Mouse (Mus musculus) erythroblast, embryonic 14.5 days (primary cell): ENCODE measurements at regions not wholly inside any gene's neighbourhood (a gene's known extent, or its start where the extent isn't known, plus 50 kb on each side); places are given as distances from the start of the nearest gene placed in this dataset.

ENCODE experiments used
- H3K27me3 ChIP-seq: 2 replicates; pipeline ENCODE4 v1.6.1; 2012; ENCODE audit warnings: inconsistent platforms; ENCODE audit not compliant: control insufficient read depth
- H3K36me3 ChIP-seq: 2 replicates; pipeline ENCODE4 v1.6.1; 2012; ENCODE audit warnings: mild to moderate bottlenecking, inconsistent platforms; ENCODE audit not compliant: control insufficient read depth
- H3K4me1 ChIP-seq: 2 replicates; pipeline ENCODE4 v1.6.1; 2012; ENCODE audit warnings: inconsistent platforms; ENCODE audit not compliant: control insufficient read depth
- H3K4me3 ChIP-seq: replicated peaks from 2 replicates; pipeline ENCODE3; 2012; ENCODE audit warnings: moderate library complexity, mild to moderate bottlenecking, inconsistent platforms
- H3K9me3 ChIP-seq: 2 replicates; pipeline ENCODE4 v1.6.1; 2012; ENCODE audit warnings: low read length, inconsistent platforms, mixed read lengths; ENCODE audit not compliant: control insufficient read depth
- GATA1 ChIP-seq: IDR thresholded peaks from 2 replicates; pipeline ENCODE4 v1.6.1; 2012; ENCODE audit warnings: low read length, inconsistent platforms, mixed read lengths
- TAL1 ChIP-seq: IDR thresholded peaks from 3 replicates; pipeline ENCODE4 v1.6.1; 2012; ENCODE audit warnings: low read length, inconsistent platforms, mixed read lengths

DNA sequence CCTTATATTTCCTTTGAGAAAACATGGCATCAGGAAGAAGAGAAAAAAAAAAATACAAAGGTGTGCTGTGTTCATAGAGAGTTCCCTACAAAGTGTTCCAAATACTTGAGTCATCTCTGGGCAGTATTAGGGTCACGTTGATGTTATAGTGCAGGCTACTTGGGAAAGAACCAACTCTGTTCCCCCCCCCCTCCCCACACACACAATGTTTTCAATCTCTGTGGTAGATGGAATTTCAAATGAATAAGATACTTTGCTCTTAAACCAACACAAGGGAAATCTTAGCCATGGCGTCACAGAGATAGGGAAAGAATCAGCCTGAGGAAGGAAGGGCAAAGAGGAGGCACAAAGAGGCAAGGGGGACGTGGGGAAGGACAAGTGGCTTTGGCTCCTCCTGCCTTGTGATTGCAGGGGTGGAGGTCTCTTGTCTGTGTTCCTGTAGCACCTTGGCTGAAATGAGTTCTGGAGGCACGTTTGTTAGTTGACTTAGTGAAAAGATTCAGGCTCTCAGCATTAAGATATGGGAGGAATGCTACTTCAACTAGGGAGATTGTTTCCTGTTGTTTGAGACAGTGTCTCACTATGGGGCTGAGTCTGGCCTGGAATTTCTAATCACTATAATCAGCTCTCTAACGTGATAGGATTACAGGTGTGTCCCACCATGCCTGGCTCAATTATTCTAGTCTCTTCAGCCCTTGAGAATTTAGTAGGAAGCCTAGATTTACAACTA, 139.7 kb downstream of the Btg1 start:
- Histone ChIP-seq H3K4me3 (no peak overlapping the region), H3K4me1 (0 out of 2 replicates have a peak, but pooled peaks cover 1% of the 10 kb centered on the region), H3K27me3 (peaks cover 6% of the 10 kb centered on the region), H3K36me3 (no peaks in the 10 kb centered on the region), H3K9me3 (no peaks in the 10 kb centered on the region)
- no peak for TF ChIP-seq TAL1
- no peak for TF ChIP-seq GATA1

DNA sequence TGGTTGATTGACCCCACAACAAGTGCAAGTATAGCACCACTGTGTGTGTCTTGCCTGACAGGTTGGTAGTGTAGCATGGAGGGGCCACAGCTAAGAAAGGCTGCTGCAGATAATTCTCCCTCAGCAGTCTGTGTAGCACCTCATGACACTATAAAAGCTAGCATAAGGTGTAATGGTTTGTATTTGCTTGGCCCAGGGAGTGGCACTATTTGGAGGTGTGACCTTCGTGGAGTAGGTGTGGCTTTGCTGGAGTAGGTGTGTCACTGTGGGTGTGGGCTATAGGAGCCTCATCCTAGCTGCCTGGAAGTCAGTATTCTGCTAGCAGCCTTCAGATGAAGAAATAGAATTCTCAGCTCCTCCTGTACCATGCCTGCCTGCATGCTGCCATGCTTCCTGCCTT, 140.5 kb downstream of the Btg1 start:
- Histone ChIP-seq H3K4me1 (0 out of 2 replicates have a peak, but pooled peaks cover 1% of the 10 kb centered on the region), H3K27me3 (no peaks in the 10 kb centered on the region), H3K36me3 (no peaks in the 10 kb centered on the region), H3K4me3 (no peak overlapping the region), H3K9me3 (no peaks in the 10 kb centered on the region)
- TF ChIP-seq GATA1 (no peak), TAL1 (no peak)

DNA sequence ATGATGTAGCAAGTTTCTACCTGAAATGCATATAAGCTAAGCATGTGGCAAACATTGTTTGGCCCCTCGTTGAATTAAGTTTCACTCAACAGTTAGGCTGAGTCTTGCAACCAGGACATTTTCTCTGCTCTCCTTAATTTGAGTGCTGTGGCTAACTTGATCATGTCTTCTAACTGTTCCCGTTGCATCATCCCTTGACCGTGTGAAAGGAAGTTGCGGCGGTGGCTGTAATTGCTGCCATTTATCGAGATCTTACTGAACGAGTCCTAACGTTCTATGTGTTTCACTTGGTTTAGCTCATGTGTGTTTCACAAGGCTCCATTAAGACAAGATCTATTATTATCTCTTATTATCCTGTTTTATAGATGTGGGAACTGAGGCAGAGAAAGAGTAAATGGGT, 144.8 kb downstream of the Btg1 start:
- H3K9me3 ChIP-seq = no peaks in the 10 kb centered on the region

DNA sequence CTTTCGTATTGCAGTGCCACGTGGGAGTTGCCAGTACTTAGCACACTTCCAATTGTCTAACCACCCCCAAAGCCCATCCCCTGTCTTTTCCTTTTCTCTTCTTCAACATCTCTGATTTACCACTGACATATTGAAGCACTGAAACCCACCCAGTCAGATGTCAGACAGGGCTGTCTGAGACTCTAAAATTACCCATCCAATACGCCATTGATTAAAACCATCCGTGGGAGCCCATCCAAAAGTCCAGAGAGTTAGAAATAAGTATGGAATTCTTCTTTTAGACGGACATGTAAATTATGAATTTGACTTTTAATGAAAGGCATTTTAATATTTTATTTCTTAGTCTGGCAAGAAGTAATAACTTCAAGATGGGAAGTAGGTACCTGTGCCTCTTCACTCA, 148.8 kb downstream of the Btg1 start:
- no peaks in the 10 kb centered on the region for H3K4me1 ChIP-seq
- H3K4me3 ChIP-seq = no peak overlapping the region
- no peaks in the 10 kb centered on the region for H3K9me3 ChIP-seq
- TF ChIP-seq TAL1 (no peak), GATA1 (no peak)
- H3K27me3 ChIP-seq = no peaks in the 10 kb centered on the region
- H3K36me3 ChIP-seq = no peaks in the 10 kb centered on the region

More for the DNA sequence above, 144.8 kb downstream of the Btg1 start:
- Histone ChIP-seq H3K36me3 (no peaks in the 10 kb centered on the region), H3K4me1 (0 out of 2 replicates have a peak, but pooled peaks cover 1% of the 10 kb centered on the region), H3K27me3 (no peaks in the 10 kb centered on the region), H3K4me3 (no peak overlapping the region)
- TF ChIP-seq GATA1 = no peak
- no peak for TF ChIP-seq TAL1

DNA sequence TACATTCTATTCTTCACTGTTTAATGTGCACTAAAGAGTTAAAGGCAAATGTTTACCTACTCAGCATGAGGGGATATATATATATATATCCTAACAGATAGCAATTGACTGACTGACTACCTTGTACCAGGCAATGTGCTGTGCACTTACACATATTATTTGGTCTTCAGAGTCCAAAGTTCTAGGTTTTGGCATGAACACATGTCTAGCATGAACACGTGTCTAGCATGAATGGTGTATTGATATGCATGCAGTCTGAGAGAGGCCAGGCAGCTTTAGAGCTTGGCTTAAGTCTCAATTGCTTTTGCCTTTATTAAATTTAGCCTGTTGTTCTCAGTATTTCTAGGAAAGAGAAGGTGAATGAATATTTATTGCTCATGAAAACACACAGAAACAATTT, 161.4 kb downstream of the Btg1 start:
- TF ChIP-seq TAL1 = no peak
- TF ChIP-seq GATA1 = no peak
- Histone ChIP-seq H3K4me1 (no peaks in the 10 kb centered on the region), H3K4me3 (no peak overlapping the region), H3K36me3 (no peaks in the 10 kb centered on the region), H3K9me3 (peaks cover 2% of the 10 kb centered on the region; the same call in 1 of the 2 replicates), H3K27me3 (no peaks in the 10 kb centered on the region)

DNA sequence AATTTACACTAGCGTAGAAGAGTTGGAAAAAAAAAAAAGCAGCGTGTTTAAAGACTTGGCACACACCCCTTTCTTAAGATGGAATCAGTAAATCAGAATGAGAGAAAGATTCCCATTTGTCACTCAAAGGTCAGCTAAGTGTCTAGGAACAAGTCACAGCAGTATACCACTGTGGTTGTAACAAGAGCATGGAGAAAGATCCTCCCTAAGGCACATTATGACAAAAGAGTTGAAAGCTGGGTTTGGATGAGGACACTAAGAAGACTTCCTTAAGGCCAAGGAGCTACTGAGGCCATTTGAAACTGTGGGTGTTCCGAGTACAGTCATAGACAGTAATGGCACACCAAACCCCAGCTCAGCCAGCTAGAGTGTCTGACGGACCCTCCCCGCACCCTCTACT, 167.2 kb downstream of the Btg1 start:
- H3K36me3 ChIP-seq = no peaks in the 10 kb centered on the region
- H3K4me3 ChIP-seq = no peak overlapping the region
- no peaks in the 10 kb centered on the region for H3K9me3 ChIP-seq
- TF ChIP-seq TAL1 (no peak), GATA1 (no peak)
- H3K4me1 ChIP-seq = no peaks in the 10 kb centered on the region
- no peaks in the 10 kb centered on the region for H3K27me3 ChIP-seq

DNA sequence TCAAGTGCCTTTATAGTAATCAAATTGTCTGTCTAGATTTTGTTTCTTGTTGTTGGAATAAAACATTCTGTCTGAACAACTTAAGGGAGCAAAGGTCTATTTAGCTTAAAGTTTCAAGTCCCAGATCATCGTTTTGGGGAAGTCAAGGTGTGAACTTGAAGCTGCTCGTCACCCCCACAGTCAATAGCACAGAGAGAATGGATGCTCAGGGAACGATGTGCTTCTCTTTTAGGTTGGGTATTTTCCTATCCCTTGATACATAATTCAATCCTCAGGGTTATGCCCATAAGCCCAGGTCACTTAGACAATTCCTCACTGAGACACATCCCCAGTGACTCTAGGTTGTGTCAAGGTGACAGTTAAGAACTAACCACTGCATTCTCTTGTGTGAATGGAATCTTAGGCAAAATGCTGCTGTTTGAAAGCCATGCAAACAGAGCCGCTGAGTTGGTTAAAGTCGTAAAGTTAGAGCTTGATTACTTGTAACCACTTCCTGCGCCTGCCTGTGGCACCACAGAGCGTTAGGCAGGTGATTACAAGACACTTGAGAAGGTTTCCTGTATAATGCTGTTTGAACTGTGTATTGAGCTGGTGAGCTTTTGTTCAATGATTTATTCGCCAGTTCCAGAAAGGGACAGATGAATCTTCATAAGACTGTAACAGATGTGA, 170.2 kb downstream of the Btg1 start:
- no peaks in the 10 kb centered on the region for H3K4me1 ChIP-seq
- no peak overlapping the region for H3K4me3 ChIP-seq
- H3K27me3 ChIP-seq = no peaks in the 10 kb centered on the region
- H3K36me3 ChIP-seq = no peaks in the 10 kb centered on the region
- H3K9me3 ChIP-seq = no peaks in the 10 kb centered on the region
- TF ChIP-seq GATA1 (no peak), TAL1 (no peak)

DNA sequence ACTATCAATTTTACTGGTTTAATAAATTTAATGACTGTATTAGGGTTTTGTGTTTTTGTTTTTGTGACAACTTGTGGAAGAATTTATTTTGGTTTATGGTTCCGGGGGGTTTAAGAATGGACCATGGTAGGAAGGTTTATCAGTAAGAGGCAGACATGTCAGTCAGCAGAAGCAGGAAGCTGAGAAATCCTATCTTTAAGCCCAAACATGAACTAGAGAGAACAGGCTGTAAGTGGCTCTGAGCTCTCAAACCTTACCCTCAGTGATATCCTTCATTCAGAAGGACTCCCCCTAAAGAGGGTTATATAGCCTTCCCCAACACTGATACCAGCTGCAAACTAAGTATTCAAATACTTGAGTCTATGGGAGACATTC, 170.8 kb downstream of the Btg1 start:
- Histone ChIP-seq H3K9me3 (no peaks in the 10 kb centered on the region), H3K4me1 (no peaks in the 10 kb centered on the region), H3K36me3 (no peaks in the 10 kb centered on the region), H3K4me3 (no peak overlapping the region), H3K27me3 (no peaks in the 10 kb centered on the region)
- TF ChIP-seq TAL1 (no peak), GATA1 (no peak)

DNA sequence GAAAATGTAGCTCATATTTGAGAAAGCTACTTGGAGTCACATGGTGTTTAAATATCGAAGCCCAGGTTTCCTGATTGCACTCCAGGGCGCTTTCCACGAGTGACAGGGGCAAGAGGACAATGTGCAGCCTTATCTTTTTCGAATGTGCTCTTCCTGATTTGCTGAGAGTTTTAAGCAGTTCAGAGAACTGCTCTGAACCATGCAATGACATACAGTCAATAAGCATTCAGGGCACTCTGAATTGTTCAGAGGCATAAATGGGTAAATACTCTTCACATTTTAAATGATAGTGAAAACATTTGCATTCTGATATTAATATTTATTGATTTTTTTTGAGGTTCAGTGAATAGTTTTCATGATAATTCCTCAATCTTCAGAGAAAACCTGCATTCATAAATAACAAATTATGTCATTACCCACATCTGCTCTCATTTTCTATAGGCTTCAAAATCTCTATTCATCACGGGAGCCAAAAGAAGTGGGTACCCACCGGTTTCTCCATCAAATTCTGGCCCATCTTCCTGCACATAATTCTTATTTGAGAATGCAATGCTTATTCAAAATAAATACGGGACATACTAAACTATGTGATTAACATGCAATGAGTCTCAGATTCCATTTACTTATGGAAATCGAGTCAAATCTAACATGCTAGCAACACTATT, 171.7 kb downstream of the Btg1 start:
- Histone ChIP-seq H3K4me1 (no peaks in the 10 kb centered on the region), H3K9me3 (no peaks in the 10 kb centered on the region), H3K27me3 (no peaks in the 10 kb centered on the region), H3K4me3 (no peak overlapping the region), H3K36me3 (no peaks in the 10 kb centered on the region)
- TF ChIP-seq GATA1 (no peak), TAL1 (no peak)

DNA sequence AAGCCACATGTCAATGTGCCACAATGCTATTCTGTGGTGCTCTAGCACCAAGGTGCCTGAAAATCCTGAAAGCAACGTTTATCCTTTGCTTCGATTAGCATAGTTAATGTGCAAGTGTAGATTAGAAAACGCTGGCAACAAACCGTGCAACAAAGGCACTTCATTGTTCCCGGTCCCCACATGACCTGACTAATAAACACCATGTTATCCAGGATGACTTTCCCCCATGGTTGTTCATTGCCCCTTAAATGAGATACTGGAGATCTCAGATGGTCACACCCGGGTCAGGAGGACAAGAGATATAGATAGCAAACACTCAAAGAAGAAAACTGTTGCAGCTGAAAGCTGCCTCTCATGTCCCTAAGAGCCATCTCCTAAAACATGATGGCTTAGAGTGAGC, 180.3 kb downstream of the Btg1 start:
- Histone ChIP-seq H3K9me3 (no peaks in the 10 kb centered on the region), H3K36me3 (no peaks in the 10 kb centered on the region), H3K4me3 (no peak overlapping the region), H3K27me3 (no peaks in the 10 kb centered on the region), H3K4me1 (no peaks in the 10 kb centered on the region)
- TF ChIP-seq TAL1 (no peak), GATA1 (no peak)
